Mouse (Mus musculus) spleen, adult 2 months (tissue): Measurements from ENCODE around the gene Agbl4. TPM values are rescaled to one million over a fixed set of nuclear protein-coding genes. Genes with fewer than 3 reads are reported as not detected.

Experiments
- DNase-seq, 2 experiments: peaks; one replicate each; pipeline versions ENCODE4 v3.0.0 to v3.0.0-alpha.2; 2012 to 2021; ENCODE audit warnings: low spot score in 2 of 2, low read depth in 1 of 2
- H3K27ac ChIP-seq: fragments of 200-500 bp; 2 replicates; pipeline ENCODE4 v1.5.1; 2012; ENCODE audit warnings: low read length, inconsistent platforms; ENCODE audit not compliant: insufficient read depth
- H3K27me3 ChIP-seq: fragments of 200-500 bp; 2 replicates; pipeline ENCODE4 v1.6.1; 2012; ENCODE audit warnings: mild to moderate bottlenecking, moderate library complexity, low read length, inconsistent platforms; ENCODE audit not compliant: control insufficient read depth, insufficient read depth
- H3K36me3 ChIP-seq: fragments of 200-500 bp; 2 replicates; pipeline ENCODE4 v1.6.1; 2012; ENCODE audit warnings: mild to moderate bottlenecking, low read length, inconsistent platforms; ENCODE audit not compliant: control insufficient read depth, insufficient read depth
- H3K4me1 ChIP-seq: fragments of 200-500 bp; 2 replicates; pipeline ENCODE4 v1.6.1; 2011; ENCODE audit warnings: inconsistent platforms; ENCODE audit not compliant: control insufficient read depth, insufficient read depth, insufficient read length
- H3K4me3 ChIP-seq: fragments of 200-500 bp; 2 replicates; pipeline ENCODE4 v1.5.1; 2011; ENCODE audit warnings: mild to moderate bottlenecking, inconsistent platforms; ENCODE audit not compliant: insufficient read depth, insufficient read length; ENCODE audit errors: extremely low read depth
- CTCF ChIP-seq: fragments of 200-500 bp; IDR thresholded peaks from 2 replicates; pipeline ENCODE4 v1.5.1; 2011; ENCODE audit warnings: mild to moderate bottlenecking, inconsistent platforms; ENCODE audit not compliant: insufficient read depth, insufficient read length, insufficient replicate concordance; ENCODE audit errors: extremely low read depth
- POLR2A ChIP-seq: fragments of 200-500 bp; IDR thresholded peaks from 2 replicates; pipeline ENCODE4 v1.6.1; 2011; ENCODE audit warnings: low read depth, low read length, inconsistent platforms
- WGBS: fragments of 180-500 bp; shearing (Covaris S2); methylation state at CpG from one replicate; pipeline ENCODE4 v1.1.7; 2018; 5-methylcytosine and 5-hydroxymethylcytosine counted together
- polyA plus RNA-seq: library from polyadenylated mRNA; depleted of rRNA; stranded (reverse); fragments of >200 nt; gene quantifications from 2 replicates; pipeline ENCODE4 v1.2.3, GENCODE M21; 2012; rRNA removed

Gene Agbl4
- 0.18 TPM in 1 of 2 replicates, not detected in the other for polyA plus RNA-seq

DNA sequence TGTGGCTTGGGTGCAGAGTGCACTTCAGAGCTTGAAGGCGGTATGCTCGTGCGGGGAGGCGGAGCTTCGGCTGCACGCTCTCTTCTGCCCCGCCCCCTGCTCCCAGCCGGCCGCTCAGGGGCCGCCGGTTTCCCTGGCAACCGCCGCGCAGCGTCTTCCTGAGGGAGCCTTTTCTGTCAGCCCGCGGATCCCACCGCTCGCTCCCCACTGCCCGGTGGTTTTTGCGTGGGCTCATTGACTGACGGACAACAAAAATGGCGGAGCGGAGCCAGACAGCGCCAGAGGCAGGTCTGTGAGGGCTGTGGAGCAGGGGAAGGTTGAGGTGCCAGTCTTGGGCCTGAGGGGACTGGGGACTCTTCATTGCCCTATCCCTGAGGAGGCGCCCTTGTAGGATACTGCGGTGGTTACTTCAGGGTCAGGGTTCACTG is at the start of gene Agbl4:
Gene Agbl4, plus strand, starts transcription at position 44 of the 428 bp plus-strand sequence.
- Histone ChIP-seq H3K27me3 (no peaks in the 10 kb centered on the region), H3K36me3 (no peaks in the 10 kb centered on the region), H3K4me3 (no peak within 1 kb of the TSS), H3K27ac (no peak within 1 kb of the TSS), H3K4me1 (no peaks in the 10 kb centered on the region)
- DNase-seq, result no peak
- WGBS, result 5% methylated on average over 27 of the region's 27 CpGs
- TF ChIP-seq POLR2A (no peak), CTCF (no peak)

DNA sequence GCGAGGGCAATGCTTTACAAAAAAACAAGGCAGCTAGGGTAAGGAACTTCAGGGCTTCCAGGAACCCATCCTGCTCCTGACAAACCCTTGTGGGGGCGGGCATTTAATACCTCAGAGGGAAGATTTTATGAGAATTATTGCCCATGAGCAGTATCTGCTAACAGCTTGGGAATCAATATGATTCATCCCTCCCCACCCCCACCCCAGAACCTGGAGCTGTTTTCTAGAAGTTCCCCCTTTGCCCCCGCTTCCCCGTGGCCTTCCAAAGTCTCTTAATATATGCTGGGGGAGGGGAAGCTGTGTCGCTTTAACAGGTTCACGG is 46.6 kb upstream of the Agbl4 start:
- no peak overlapping the region for H3K27ac ChIP-seq
- no peak overlapping the region for H3K4me3 ChIP-seq
- TF ChIP-seq CTCF (no peak), POLR2A (no peak)
- peaks cover 5% of the 10 kb centered on the region; the same call in 1 of the 2 replicates for H3K27me3 ChIP-seq
- H3K36me3 ChIP-seq, result no peaks in the 10 kb centered on the region
- 12% methylated on average over 6 of the region's 6 CpGs for WGBS
- DNase-seq, result no peak
- H3K4me1 ChIP-seq, result no peaks in the 10 kb centered on the region

DNA sequence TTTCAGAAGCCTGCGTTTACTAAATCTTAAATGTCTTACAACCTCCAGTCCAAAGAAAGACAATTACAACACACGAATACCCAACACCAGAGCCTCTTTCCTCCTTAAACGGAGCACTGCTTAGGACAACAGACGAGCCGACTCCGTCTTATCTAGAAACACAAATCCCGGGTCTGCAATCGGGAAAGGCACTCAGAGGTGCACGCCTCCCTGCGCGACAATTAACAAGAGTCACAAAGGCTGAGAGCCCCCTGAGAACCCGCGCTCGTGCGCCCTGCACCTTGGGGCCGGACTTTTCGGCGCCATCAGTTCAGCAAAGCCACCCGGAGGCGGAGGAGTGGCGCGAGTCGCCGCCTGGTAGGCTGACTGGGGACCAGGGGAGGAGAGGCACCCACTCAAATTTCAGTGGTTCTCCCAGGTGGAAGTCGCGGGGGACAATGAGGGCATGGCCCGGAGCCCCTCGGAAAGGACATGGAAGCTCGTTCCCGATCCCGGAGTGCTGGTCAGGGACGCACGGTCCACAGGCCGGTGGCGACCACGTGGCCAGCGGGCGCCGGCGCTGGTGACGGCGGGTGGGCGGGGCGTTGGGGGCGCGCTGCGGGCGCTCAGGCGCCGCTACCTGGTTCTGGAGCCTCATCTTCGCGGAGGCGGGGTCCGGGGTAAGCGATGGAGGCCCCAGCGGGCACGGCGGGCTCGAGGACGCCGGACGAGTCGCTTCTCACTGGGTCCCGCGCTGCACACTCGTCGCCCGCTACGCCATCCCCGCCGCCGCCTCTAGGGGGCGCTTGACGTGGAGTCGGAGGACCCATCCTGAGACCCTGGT is 46.1 kb upstream of the Agbl4 start, which contains the start of gene Elavl4:
Gene Elavl4, minus strand, starts transcription at position 732 of the 823 bp plus-strand sequence.
- WGBS, result 2% methylated on average over 75 of the region's 75 CpGs
- H3K27me3 ChIP-seq, result peaks cover 5% of the 10 kb centered on the region; the same call in 1 of the 2 replicates
- peak in 1 of 2 experiments; percentile 2 for DNase-seq

DNA sequence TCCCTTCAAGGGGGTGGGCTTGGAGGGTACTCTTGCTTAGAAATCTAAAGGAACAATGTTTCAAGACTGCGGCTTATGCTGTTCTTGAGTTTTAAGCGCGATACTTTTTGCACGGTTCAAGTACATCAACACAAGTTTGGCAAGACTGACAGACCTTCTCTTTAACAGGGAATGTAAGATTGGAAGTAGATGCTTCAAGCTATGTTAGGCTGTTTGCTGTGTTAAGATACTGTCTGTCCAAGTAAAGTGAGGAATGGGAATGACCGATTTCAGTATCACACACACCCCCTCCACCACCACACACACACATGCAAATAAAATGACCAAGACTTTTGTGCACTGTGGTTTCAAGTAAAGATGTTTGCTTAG is 45.5 kb upstream of the Agbl4 start:
- 15% methylated on average over 5 of the region's 5 CpGs for WGBS
- no peak for DNase-seq
- H3K4me3 ChIP-seq, result no peak overlapping the region
- H3K4me1 ChIP-seq, result no peaks in the 10 kb centered on the region
- H3K27me3 ChIP-seq, result peaks cover 5% of the 10 kb centered on the region; the same call in 1 of the 2 replicates
- no peaks in the 10 kb centered on the region for H3K36me3 ChIP-seq
- no peak overlapping the region for H3K27ac ChIP-seq
- TF ChIP-seq CTCF, result no peak
- TF ChIP-seq POLR2A, result no peak

More for the DNA sequence above, 46.1 kb upstream of the Agbl4 start, which contains the start of gene Elavl4:
- Histone ChIP-seq H3K4me1 (no peaks in the 10 kb centered on the region), H3K27ac (no peak within 1 kb of the TSS), H3K4me3 (peak within 1 kb of the TSS; percentile 13), H3K36me3 (no peaks in the 10 kb centered on the region)
- TF ChIP-seq CTCF, result no peak
- no peak for TF ChIP-seq POLR2A

DNA sequence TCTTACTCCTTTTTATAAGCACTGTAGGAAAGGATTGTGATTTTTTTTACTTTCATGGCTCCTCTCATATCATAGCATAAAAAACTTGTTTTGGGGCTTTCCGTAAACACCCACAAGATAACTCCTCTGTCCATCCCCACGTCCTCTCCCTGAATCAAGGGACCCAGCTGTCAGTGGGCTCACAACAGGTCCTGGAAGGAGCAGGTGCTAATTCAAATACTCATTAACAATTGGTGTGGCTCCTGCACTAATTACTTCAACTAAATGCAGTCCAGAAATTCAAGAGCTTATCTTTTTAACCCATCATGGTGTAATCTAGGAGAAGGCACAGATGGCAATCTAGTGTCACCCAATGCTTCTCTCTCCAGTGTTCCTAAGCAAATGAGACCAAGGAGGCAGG is 36.9 kb upstream of the Agbl4 start:
- no peaks in the 10 kb centered on the region for H3K4me1 ChIP-seq
- no peak for DNase-seq
- no peak overlapping the region for H3K27ac ChIP-seq
- WGBS, result 75% methylated on average over 2 of the region's 2 CpGs
- H3K27me3 ChIP-seq, result no peaks in the 10 kb centered on the region
- no peak overlapping the region for H3K4me3 ChIP-seq
- no peaks in the 10 kb centered on the region for H3K36me3 ChIP-seq
- no peak for TF ChIP-seq POLR2A
- no peak for TF ChIP-seq CTCF

DNA sequence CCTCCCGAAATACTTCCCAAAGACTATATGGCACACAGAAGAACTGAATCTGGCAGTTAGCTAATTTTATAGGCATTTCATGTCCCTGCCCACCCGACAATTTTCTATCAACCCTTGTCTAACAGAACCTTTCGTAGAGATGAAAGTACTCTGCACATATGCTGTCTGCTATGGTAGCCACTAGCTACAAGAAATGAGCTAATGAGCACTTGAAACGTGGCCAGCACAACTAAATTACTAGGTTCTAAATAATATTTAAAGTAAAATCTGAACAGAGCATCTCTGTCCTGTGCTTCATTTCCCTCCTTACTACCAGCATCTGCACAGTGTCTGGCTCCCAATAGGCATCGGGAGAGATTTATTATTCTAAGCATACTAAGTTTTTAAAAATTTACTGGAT is 1.2 kb upstream of the Agbl4 start:
- H3K27ac ChIP-seq, result no peak overlapping the region
- no peaks in the 10 kb centered on the region for H3K27me3 ChIP-seq
- no peak overlapping the region for H3K4me3 ChIP-seq
- 84% methylated on average over 5 of the region's 5 CpGs for WGBS
- DNase-seq, result no peak
- no peaks in the 10 kb centered on the region for H3K4me1 ChIP-seq
- no peak for TF ChIP-seq POLR2A
- no peak for TF ChIP-seq CTCF
- no peaks in the 10 kb centered on the region for H3K36me3 ChIP-seq

DNA sequence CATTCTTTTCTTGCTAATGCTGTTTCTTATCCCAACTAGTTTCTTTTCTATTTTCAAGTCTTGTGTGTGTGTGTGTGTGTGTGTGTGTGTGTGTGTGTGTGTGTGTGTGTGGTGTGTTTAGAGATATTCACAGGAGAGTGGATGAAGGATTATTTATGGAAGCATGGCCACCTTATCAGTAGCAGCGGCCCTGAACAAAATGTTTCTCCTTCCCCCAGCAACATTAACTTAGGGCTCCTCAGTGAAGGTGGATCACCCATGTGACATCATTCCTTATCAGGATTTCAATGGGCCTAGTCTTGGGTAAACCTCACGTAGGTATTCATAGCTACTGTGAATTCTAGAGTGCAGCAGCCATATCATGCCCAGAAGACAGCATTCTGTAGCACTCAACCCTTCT is 22.8 kb downstream of the Agbl4 start:
- DNase-seq, result no peak
- no peak overlapping the region for H3K4me3 ChIP-seq
- WGBS, result 80% methylated on average over 2 of the region's 2 CpGs
- no peaks in the 10 kb centered on the region for H3K36me3 ChIP-seq
- no peaks in the 10 kb centered on the region for H3K4me1 ChIP-seq
- H3K27ac ChIP-seq, result no peak overlapping the region
- H3K27me3 ChIP-seq, result no peaks in the 10 kb centered on the region
- TF ChIP-seq CTCF, result no peak
- no peak for TF ChIP-seq POLR2A
